Mouse (Mus musculus) cerebellum, adult 9-10 months (tissue): ENCODE results near the gene 4930503B20Rik.
A peak's percentile ranks its signal among the peaks of the same experiment; 100 is the strongest.

Experiments used
- DNase-seq: peaks from one replicate; pipeline ENCODE4 v3.0.0; 2022

The 4930503B20Rik gene

DNA sequence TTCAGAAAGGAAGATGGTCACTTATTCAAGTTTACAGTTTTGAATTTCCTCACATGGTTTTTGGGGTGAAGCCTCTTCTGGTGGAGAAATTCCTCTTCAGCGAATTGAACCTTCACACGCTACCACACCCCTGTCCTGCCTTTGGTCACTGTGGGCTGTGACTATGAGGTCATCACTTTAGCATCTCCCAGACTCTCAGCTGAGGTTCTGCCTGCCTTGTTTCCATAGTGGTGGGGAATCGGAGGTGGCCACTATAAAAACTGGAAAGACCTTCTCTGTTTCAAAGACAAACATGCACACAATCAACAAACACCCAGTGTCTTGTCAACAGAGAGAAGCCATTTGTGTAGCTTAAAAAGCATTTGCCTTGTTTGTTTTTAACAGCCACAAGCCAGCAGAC, at the start of gene 4930503B20Rik:
Gene 4930503B20Rik (minus strand): TSS at position 101 of the 400 bp plus-strand sequence.
- DNase-seq = no peak

DNA sequence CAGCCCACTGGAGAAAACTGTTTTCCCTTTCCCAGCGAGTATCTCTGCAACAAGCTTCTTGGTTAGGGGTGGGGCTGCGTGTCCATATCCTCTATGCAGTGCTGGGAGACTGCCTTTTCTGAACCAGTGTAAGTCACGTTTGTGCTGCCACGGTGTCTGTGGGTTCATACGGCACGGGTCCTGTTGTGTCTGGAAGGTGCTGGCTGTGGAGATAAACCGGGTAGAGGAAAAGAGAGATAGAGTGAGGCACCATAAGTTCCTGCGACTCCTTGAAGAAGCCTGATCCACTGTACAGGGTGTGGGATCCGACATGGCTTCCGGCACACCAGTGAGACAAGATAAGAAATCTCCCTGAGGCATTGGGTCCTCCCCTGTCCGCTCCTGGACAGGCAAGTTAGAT, 48.9 kb upstream of the 4930503B20Rik start:
- no peak for DNase-seq

DNA sequence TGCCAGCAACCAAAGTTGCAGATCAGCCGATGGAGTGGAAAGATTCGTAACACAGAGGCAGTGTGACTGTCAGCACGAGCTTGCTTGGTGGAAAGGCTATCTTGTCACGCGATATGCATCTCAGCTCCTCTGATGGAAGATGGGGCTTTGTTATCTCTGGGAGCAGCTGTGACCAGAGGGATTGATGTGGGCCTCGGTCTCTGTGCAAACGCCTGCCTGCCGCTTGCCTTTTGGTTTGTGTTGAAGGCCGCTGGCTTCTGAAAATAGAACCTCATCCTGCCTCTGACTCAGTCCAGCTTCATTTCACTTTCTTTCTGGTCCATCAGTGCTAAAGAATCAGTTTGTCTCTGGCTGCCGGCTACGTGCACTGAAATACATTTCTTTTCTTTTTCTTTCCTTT, 47.9 kb upstream of the 4930503B20Rik start:
- DNase-seq = no peak

DNA sequence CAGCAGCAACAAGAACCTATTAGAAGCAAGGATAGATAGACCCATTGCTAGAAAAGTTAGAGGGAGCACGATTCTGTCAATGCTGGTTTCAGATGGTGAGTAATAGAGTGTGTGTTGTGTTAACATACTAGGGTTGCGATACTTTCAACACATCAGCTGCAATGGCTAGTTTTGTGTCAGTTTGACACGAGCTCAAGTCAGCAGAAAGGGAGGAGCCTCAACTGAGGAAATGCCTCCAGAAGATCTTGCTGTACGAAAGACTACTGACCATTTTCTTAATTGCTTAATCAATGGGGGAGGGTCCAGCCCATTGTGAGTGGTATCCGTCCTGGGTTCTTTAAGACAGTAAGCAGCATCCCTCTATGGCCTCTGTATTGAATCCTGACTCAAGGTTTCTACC, 41.4 kb upstream of the 4930503B20Rik start:
- no peak for DNase-seq

DNA sequence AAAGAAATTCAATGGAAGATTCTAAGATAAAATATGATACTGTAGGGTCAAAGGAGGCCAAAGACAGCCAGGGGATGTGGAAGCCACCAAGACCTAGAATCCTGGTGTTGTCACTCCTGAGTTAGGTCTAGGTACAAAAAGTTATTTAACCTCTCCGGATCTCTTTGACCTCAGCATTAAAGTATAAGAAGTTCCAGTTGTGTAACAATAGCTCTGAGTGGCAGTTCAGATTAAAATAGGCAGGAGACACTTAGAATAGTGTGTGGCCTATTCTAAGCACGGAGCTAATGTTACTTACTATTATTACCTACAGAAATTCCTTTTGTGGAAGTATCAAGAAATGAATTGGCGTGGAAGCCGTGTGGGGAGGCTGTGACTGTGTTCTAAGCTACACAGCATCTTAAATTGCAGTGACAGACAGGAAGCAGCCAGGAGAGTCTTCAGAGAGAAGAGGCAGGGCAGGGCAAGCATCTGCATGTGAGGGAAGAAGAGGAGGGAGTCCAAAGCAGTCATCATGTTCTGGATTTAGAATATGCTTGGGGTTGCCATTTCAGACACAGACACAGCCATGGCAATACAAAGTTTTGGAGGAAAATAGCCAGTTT, 36.1 kb upstream of the 4930503B20Rik start:
- DNase-seq = no peak

DNA sequence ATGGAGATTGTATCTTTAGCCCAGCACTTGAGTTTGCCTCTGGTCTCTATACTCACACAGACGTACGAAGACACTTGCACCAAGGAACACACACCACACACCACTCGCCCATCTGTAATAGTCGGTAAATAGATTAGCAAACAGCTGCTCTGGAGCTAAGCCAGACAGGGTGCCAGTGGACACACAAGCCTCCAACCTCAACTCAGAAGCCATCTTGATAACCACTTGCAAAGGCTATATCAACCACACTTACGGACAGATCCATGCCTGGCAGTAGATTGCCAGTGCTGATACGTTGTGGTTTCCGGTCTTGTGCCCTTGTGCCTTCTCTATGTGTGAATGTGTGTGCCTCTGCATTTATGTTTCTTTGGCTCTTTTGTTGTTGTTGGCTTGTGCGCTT, 35.3 kb upstream of the 4930503B20Rik start:
- DNase-seq = no peak

DNA sequence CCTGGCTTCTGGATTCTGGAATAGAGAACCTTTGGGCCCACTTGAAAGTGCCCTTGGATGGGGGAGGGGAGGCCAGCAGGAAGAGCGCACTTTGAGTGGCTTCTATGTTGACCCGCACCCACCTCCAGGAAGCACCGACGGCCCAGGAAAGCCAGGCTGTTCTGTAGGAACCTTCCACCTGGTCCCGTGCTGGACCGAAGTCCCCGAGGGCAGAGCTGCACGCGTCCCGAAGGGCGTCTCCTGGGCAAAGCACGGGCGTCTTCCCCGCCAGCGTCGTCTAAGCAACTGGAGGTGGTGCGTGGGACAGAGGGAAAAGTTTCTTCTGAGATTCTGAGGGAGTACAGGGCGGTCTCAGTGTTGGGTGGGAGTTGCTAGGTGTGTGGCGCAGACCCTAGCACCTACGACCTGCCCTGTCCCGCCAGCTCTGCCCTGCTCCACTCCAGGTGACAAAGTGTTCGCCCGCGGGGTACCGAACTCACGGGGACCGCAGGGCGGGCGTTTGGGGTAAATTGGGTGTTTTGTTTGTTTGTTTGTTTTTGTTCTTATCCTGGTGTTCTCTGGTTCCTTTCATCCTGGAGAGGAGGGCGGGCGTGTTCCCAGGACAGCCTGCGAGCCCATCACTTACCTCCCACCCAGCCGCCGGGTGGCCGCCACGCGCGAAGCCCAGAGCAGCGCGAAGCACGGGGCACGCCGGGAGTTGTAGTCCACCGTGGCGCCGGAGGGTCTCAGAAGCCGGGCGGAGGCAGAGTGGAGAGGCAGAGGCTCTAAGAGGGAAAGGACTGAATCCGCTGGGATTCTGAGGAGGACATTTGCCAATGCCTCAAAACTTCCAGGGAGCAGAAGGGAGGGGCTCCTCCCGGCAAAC, 33.9 kb upstream of the 4930503B20Rik start, which contains the start of gene Samd13:
Gene Samd13 (minus strand): TSS at position 782 of the 865 bp plus-strand sequence.
- no peak for DNase-seq

DNA sequence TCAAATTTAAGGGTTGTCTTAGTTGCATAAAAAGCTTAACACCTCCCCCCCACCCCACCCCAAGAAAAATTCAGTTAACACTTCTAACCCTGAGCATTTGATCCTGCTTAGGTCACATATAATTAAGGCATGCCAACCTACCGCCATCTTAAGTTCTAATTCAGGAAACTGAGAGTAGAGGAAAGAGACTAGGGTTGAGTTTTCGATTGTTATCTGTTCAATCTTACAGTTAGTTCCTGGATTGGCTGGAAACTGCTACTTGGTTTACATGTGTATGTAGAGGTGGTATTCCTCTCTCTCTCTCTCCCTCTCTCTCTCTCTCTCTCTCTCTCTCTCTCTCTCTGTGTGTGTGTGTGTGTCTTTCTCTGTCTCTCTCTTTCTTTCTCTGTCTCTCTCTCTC, 32.0 kb upstream of the 4930503B20Rik start:
- DNase-seq = no peak

DNA sequence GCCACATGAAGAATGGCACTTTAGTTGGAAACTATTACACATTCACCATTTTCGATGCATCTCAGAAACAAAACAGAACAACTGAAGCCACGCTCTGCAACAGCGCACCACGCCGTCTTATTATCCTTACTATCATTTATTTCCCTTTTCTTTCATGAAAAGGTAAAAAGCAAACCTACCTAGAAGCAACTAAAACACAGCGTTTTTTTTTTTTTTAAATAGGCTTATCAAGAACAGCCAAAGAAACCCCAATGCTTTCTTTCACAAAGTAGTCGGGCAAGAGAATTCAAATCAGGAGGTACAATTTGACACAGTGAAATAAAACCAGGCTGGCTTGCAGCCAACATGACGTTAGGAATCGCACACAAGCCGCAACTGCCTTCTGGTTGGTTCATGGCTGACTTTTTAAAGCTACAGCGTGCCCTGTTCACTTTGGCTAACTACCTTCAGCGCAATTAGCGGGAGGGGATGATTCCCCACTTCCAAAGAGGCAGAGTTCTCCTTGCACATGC, 31.1 kb upstream of the 4930503B20Rik start:
- peak; percentile 18 for DNase-seq

DNA sequence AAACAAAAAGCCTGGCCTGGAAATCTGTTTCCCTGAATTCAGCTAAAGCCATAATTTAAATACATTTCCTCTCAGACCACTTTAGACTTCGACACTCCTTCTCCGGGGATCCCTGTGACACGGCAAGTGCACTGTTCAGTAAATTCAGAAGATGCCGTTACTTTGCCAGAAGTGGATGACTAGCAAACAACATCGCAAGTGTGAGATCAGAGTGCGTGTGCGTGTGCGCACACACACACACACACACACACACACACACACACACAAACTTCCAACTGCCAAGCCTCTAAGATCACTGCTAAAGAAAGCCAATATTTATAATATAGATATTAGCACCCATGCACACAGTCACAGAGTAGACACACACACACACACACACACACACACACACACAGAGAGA, 30.6 kb upstream of the 4930503B20Rik start:
- DNase-seq = no peak

DNA sequence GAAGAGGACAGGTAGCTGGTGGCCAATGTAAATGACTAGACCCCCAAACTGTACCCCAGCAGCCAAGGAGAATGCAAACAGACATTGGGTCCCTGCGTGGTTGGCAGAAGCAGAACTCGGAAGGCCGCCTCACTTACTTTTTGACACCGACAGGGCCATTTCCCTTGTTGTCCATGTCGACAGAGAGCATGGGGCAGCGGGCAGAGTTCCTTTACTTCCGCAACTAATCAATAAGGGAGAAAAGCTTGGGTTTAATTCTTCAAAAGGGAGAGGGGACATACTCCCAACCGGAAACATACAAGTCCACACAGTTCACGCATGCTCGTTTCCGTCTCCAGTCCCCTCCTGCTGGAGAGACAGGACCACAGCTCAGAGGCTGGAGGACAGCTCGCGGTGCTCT, 29.5 kb upstream of the 4930503B20Rik start:
- DNase-seq = no peak

DNA sequence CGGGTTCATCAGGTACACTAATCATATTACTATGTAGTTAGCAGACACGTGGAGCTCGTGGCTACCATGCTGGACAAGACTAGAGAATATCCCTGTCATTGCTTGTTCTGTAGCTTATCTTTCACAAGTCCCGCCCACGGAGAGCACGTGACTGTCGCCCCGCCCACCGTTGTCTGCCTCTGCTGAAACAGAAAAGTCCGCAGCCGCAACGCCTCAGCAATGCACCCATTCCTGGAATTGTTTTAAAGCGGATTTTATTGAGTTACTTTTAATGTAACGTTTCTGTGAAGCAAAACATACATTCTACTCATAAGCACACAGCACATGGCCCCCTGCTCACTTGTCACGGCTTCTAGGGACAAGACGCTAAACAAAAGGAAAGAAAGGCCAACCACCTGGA, 28.5 kb upstream of the 4930503B20Rik start:
- DNase-seq = no peak

DNA sequence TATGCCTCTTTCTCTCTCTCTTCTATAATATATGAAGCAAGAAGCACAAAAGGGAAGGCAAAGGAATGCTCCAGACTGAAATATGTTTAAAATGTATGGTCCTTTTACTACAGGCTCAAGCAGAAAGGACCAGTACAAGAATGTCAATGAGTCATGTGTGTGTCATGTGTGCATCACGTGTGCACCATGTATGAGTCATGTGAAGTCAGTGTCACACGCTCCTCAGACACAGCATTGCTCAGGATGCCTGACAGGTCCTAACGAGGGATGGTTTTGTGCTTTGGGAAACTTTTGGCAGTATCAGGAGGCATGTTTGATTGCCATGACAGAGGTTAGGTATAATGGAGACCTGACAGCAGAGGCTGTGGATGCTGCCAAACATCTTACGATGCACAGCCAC, 25.1 kb upstream of the 4930503B20Rik start:
- DNase-seq = no peak

DNA sequence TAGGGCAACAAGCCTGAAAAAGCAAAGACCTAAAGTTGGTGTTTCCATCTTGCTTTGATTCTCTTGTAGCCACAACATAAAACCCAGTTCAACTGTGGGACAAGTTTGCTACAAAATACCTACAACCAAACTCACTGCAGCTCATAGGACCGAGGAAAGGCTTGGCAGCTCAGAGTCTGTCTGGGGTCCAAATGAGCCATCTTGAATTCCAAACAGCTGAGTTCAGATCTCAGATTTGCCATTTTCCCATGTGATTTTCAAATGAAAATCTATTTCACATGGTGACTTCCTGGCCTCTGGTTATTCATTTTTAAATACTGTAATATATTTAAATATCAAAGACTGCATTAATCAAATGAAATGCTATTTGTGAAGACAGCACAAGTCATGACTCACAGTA, 24.0 kb upstream of the 4930503B20Rik start:
- no peak for DNase-seq

DNA sequence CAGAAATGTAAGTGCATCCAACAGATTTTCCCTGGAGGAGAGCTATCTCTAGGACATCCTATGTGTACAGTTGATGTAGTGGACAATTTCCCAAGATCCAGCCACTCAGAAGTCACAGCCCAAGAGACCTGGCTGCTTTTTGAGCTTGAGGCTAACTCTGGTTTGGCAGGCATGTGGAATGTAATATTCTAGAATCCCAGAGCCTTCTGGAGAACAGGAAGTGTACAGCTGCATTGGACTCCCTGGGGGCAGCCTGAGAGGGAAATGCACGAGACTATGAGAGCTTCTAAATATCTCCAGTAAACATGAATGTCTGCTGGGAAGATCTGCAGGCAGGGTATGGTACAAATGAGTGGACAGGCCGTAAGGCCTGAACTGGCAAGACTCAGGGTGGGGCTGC, 20.0 kb upstream of the 4930503B20Rik start:
- DNase-seq = no peak

DNA sequence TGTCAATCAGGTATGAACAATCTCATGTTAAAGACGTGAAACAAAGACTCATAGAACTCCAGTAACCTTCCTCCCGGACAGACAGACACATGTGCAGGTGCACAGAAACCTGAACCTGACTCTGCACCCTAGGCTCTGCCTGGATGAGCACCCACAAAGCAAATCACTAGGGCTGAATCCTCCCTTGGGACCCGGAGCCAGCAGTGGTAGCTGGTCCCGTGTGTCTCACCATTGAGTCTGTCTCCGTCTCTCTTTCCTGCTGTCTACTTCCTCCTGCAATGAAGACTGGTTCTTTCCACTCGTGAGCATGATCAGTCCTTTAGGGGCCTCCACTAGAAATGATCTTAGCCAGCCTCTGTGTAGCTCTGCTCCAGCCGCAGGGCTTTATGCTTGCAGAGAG, 10.8 kb upstream of the 4930503B20Rik start:
- DNase-seq = no peak

DNA sequence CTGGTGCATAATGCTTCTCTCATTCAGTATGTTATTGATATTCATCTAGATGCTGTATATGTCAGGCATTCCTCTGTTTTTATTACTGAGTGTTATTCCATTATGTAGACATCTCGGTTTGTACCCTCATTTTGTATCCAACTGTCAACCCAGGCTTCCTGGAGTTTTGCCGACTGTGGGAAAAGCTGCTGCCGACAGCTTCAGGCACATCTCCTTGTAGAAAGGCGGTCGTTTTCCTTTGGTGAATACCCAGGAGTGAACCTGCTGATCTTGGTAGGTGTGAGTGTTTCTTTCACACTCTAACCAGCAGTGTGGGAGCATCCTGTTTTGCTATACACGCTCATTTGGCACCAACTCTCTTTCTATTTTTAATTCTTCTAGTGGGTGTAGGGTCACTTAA, 9.9 kb upstream of the 4930503B20Rik start:
- no peak for DNase-seq

DNA sequence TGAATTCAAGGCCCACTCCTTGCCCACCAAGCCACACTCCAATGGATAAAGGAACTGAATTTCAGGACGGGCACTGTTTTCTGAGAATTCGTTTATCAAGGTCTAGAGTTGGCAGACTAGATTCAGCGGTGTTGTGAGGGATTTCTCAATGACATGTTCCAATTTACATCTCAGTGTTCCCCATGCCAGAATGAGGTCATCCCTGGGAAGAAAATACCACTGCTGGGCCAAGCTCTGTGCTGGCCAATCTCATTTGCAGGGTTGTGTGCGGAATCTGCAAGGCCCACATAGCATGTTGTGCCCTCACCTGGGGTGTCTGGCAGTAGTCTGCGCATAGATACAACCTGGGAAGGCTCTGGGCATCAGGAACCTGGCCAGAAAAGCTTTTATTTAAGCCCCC, 8.2 kb upstream of the 4930503B20Rik start:
- DNase-seq = peak; percentile 78

DNA sequence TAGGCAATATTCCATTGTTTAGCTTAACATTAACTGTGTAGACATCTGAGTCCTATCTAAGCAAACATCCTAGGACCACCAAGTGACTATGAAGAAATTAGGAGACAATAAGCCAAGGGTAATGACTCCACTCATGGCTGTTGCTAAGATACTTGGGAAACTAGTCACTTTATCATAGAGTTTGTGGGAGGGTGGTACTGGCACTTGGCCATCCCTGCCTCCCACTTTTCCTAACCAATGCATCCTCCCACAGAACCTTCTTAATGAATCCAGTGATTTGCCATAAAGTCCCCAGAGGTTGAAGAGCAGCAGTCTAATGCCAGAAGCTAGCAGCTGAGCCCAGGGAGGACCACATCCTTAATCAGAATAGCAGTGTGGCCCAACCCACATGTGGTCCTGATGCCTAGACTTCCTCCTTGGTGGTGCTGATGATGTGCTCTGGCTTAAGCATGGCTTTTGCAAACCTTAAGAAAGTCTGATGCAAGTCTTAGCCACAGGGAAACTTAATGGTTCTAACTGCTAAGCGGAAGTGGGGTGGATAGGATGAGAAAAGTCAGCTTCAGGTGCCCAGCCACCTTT, 7.0 kb upstream of the 4930503B20Rik start:
- DNase-seq = no peak

DNA sequence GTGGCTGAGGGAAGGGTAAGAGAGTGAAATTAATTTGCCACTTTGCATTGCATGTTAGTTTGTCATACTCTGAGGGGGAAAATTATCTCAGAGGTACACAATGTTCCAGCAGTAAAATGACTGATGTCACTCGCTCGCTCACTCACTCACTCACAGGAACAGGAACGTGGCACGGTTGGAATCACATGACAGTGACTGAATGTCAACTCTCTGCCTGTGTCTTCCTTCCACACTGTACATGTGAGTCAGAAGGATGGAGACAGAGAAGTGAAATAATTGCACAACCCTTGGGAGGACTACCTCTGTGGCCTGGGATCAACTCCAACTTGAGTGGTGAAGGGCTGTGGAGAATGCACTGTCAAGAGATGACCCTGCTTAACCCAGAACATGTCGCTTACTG, 6.3 kb upstream of the 4930503B20Rik start:
- DNase-seq = no peak

DNA sequence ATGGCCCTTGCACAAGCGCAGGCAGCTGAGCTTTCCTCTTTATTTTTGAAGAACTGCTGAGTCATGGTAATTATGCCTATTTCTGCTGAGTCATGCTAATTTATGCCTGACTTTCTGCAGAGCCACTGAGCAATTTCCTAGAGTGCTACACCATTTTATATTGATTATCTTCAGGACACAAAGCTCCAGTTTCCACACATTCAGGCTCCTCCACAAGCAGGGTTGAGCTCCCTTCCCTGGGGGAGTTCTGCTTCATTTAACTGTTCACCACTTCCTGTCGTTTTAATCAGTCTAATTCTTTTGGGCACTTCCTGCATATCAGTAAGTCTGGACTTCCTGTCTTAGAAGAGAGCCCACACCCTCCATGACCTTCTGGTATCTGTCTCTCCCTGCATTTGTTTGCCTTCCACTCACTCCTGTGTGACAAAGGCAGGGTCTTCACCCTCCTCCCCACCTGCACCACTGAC, 4.0 kb upstream of the 4930503B20Rik start:
- DNase-seq = no peak

DNA sequence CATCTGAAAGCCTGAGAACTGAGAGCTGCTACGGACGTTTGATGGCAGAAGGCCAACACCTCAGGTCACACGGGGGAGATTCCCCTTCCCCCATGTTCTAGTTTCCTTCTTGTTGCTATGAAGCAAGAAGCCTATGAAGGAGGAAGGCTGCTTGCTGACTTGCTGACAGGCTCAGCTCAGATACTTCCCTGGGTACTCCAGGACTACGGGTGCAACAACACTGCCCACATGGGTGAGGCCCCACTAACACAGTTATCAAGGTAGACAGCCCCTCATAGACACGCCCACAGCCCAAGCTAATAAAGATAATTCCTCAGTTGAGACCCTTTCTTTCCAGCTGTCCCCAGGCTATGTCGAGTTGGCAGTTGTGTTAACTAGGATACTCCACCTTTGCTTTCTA, 2.6 kb upstream of the 4930503B20Rik start:
- DNase-seq = no peak

DNA sequence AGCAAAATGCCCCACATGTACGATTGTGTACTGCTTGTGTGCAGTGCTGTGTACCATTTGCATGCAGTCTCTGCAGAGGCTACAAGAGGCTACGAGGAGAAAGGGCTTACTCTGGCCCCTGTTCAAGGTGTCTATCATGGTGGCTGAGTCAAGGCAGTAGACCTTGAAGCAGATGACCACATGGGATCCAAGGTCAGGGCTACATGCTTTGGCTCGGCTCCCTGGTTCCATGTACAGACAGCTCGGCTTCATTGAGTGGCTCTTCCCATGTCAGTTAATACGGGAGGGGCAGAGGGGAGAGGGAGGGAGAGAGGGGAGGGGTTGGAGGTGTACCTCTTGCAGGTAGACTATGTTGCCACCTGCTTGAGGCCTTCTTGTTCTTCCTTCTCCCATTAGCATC, 1.3 kb upstream of the 4930503B20Rik start:
- no peak for DNase-seq

DNA sequence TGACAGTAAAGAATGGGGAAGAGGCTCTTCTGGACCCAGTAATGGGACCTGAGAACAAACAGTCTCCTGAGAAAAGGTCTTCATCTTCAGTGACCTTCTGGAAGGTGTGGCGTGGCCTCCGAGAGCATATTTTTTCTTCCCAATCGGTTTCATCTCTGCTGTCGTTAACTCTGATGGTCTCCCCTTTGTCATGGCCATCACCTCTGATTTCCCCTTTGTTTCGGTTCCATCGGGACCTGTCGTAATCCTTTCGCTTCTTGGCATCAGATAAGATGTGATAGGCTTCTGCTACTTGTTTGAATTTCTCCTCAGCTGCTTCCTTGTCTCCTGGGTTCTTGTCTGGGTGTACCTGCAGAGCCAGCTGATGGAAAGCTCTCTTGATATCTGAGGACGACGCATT, 401 bp downstream of the 4930503B20Rik start:
- DNase-seq = no peak
